Mouse (Mus musculus) liver, embryonic 14.5 days (tissue): ENCODE results near the gene Ssx2ip.

Experiments
- CTCF ChIP-seq: IDR thresholded peaks from 2 replicates; pipeline ENCODE4 v1.5.1; 2016; ENCODE audit warnings: antibody characterized with exemption, low read depth, control low read depth
- EP300 ChIP-seq: IDR thresholded peaks from 2 replicates; pipeline ENCODE4 v1.6.1; 2016; ENCODE audit warnings: antibody characterized with exemption, low read depth

DNA sequence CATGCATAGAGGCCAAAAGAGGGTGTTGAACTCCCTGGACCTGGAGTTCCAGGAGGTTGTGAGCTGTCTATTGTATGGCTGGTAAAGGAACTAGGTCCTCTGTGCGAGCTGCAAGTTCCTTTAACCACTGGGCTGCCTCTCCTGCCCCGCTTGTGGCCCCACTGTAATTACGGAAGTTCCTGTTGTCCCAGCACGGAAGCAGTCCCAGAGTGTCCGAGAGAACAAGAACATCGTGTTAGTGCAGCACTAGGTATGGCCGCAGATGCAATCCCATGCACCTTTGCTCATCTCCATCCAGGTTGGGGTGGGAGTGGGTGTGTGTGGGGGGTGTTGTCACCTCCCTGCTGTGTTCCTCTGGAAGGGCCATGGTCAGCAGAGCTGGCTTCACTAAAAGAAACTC, 40.4 kb downstream of the Ssx2ip start:
- TF ChIP-seq CTCF (no peak), EP300 (no peak)
